Mouse (Mus musculus) lung, postnatal 0 days (tissue): ENCODE data around the gene Zfp385b. TPM values are rescaled to one million over a fixed set of nuclear protein-coding genes. Genes with fewer than 3 reads are reported as not detected.

Source experiments
- ATAC-seq: fragments of 200-750 bp; cut with Nextera tagmentation; 2 replicates; pipeline ENCODE4 v1.8.0; 2017; ENCODE audit warnings: moderate library complexity
- DNase-seq: peaks from one replicate; pipeline ENCODE4 v3.0.0-alpha.2; 2016; ENCODE audit warnings: low spot score
- H3K27ac ChIP-seq: fragments of 300-500 bp; sonication (generic); 2 replicates; pipeline ENCODE4 v1.5.1; 2014; ENCODE audit warnings: antibody characterized with exemption, mild to moderate bottlenecking, low read length, mixed read lengths
- H3K27me3 ChIP-seq: fragments of 300-500 bp; sonication (generic); replicated peaks from 2 replicates; pipeline ENCODE4 v1.6.1; 2014; ENCODE audit warnings: low read length, mixed read lengths; ENCODE audit not compliant: insufficient read depth
- H3K36me3 ChIP-seq: fragments of 300-500 bp; sonication (generic); 2 replicates; pipeline ENCODE4 v1.6.1; 2014; ENCODE audit warnings: low read length, mixed read lengths; ENCODE audit not compliant: insufficient read depth
- H3K4me1 ChIP-seq: fragments of 300-500 bp; sonication (generic); 2 replicates; pipeline ENCODE4 v1.6.1; 2014; ENCODE audit warnings: antibody characterized with exemption, low read depth, low read length, mixed read lengths; ENCODE audit not compliant: insufficient read depth
- H3K4me2 ChIP-seq: fragments of 300-500 bp; sonication (generic); replicated peaks from 2 replicates; pipeline ENCODE4 v1.6.1; 2014; ENCODE audit warnings: low read depth, mild to moderate bottlenecking, low read length, moderate library complexity, mixed read lengths
- H3K4me3 ChIP-seq: fragments of 300-500 bp; sonication (generic); 2 replicates; pipeline ENCODE4 v1.5.1; 2014; ENCODE audit warnings: low read depth, low read length
- H3K9ac ChIP-seq: fragments of 300-500 bp; sonication (generic); replicated peaks from 2 replicates; pipeline ENCODE4 v1.6.1; 2014; ENCODE audit warnings: low read depth, mild to moderate bottlenecking
- H3K9me3 ChIP-seq: fragments of 300-500 bp; sonication (generic); 2 replicates; pipeline ENCODE4 v1.6.1; 2016; ENCODE audit warnings: low read length, mixed read lengths
- CTCF ChIP-seq: IDR thresholded peaks from 2 replicates; pipeline ENCODE4 v1.5.1; 2016; ENCODE audit warnings: antibody characterized with exemption, mild to moderate bottlenecking
- EP300 ChIP-seq: IDR thresholded peaks from 2 replicates; pipeline ENCODE4 v1.6.1; 2016; ENCODE audit warnings: antibody characterized with exemption, mild to moderate bottlenecking, control low read depth
- WGBS: fragments of 180-500 bp; shearing (Covaris S2); extraction: QIAGEN DNeasy Blood & Tissue Kit; methylation state at CpG from one replicate; pipeline ENCODE4 v1.1.7; 2014; 5-methylcytosine and 5-hydroxymethylcytosine counted together
- polyA plus RNA-seq: library from polyadenylated mRNA; unstranded; fragments of >200 nt; fragmentation: Nextera tagmentation; extraction: Ambion mirVana; gene quantifications from 2 replicates; pipeline ENCODE4 v1.2.1, GENCODE M21; 2015

Gene Zfp385b
- polyA plus RNA-seq, 1 experiment from 2014 or later, result 13.9 TPM

DNA sequence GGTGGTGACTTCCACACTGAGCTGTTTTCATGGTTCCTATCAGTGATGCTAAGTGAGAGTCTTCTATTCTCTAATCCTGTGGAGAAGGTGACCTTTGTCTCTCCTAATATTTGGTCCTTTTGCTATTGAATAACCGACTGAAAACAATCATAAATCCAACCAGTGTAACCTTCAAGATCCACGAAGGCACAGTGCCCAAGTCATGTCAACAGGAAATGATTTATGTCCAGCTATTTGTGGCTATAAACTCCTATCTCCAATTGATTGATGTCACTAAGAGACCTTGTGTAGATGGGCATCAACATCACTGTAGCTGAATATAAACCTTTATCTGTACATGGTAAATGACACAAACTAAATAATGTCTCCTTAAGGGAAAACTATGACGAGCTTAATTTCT lies 187.8 kb downstream of the Zfp385b start:
- Histone ChIP-seq H3K4me2 (no peak overlapping the region), H3K27ac (no peak overlapping the region)

DNA sequence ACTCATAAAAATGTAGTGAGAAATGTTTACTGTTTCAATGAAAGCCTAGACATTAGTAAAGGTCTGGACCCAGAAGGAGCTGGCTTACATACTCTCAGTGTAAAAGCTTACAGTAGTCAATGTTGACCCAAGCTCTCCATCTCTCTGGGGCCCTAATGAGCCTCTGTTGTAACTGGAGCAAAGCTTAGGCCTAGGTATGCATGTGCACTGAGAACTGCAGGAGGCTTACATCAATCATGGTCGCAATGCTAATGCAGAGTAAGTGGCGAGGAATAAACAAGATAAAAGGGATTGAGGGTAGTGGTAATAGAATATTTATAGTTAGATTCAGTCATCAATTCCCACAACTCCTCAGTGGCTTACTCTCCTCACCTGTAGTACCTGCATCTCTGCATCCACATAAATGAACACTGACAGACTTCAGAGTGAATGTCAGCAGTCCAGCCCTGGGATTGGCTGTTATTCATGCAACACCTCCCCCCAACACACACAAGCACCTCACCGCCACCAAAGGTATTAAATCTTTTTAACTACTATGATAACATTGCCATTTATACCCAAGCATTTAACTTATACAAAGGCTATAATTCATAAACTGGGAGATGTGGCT lies 191.7 kb downstream of the Zfp385b start:
- ATAC-seq, result no peak

More for the DNA sequence above, 187.8 kb downstream of the Zfp385b start:
- WGBS, result 49% methylated on average over 3 of the region's 3 CpGs
- no peaks in the 10 kb centered on the region for H3K9me3 ChIP-seq
- H3K9ac ChIP-seq, result no peak overlapping the region
- H3K4me3 ChIP-seq, result no peak overlapping the region
- TF ChIP-seq CTCF, result no peak
- no peak for TF ChIP-seq EP300
- H3K36me3 ChIP-seq, result no peaks in the 10 kb centered on the region
- ATAC-seq (no peak), DNase-seq (no peak)
- H3K27me3 ChIP-seq, result no peaks in the 10 kb centered on the region
- no peaks in the 10 kb centered on the region for H3K4me1 ChIP-seq

DNA sequence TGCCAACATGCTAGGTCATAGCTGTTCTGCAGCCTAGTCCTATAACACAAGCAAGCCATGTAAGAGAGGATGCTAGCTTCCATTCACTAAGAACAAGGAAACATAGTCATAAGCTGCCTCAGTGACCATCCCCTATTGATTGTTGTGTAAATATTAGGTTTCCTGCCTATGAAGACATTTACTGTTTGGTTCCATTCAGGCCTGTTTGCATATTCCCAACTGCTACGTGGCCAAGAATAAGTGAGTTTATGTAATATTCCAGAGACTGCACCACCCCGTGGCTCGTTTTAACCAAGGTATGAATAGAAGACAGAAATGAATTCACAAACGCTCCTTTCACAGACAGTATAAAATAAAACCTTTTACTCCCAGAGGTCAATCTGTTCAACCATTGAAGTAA lies 200.8 kb downstream of the Zfp385b start:
- H3K9me3 ChIP-seq, result no peaks in the 10 kb centered on the region
- no peaks in the 10 kb centered on the region for H3K36me3 ChIP-seq
- H3K27ac ChIP-seq, result no peak overlapping the region
- H3K9ac ChIP-seq, result no peak overlapping the region
- DNase-seq (no peak), ATAC-seq (no peak)
- no peaks in the 10 kb centered on the region for H3K4me1 ChIP-seq
- no peak overlapping the region for H3K4me3 ChIP-seq
- no peak for TF ChIP-seq EP300
- TF ChIP-seq CTCF, result no peak
- no peak overlapping the region for H3K4me2 ChIP-seq
- no peaks in the 10 kb centered on the region for H3K27me3 ChIP-seq
- 76% methylated on average over 4 of the region's 4 CpGs for WGBS

More for the DNA sequence above, 191.7 kb downstream of the Zfp385b start:
- no peak overlapping the region for H3K4me2 ChIP-seq
- no peak overlapping the region for H3K27ac ChIP-seq
- H3K9ac ChIP-seq, result no peak overlapping the region
- no peaks in the 10 kb centered on the region for H3K36me3 ChIP-seq
- DNase-seq, result no peak
- no peak for TF ChIP-seq CTCF
- TF ChIP-seq EP300, result no peak
- WGBS, result 51% methylated on average over 3 of the region's 3 CpGs
- no peaks in the 10 kb centered on the region for H3K4me1 ChIP-seq
- no peak overlapping the region for H3K4me3 ChIP-seq
- H3K9me3 ChIP-seq, result no peaks in the 10 kb centered on the region
- no peaks in the 10 kb centered on the region for H3K27me3 ChIP-seq

DNA sequence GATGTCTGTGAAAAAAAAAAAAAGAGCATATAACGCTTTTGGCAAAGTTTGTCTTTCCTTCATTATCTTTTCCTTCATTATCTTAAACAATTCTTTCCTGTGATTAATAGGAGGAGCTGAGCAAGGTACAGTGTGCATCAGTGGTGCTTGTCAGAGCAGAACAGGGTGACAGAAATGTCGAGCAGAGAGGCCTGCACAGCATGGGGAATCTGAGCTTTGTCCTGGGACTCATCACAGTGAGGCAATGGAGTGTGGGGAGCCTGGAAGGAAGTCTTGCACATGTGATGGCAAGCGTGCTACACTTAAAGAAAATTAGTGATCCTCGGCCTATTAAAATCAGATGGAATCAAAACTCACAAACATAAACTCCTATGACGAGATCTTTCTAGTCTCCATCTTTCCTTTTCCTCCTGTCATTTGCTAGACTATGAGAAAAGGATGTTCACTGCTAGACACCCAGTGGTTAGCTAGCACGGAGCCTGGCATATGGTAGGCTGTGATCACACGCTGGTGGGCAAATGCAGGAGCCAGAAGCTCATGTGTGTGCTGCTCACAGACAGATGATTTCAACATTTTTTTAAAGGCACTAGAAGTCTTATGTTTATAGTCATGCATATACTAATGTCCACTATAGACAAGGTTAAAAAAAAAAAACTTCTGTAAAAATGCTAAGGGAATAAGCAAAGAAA lies 209.0 kb downstream of the Zfp385b start:
- 74% methylated on average over 7 of the region's 7 CpGs for whole genome bisulfite sequencing
- ATAC-seq, result no peak
- H3K9ac ChIP-seq, result no peak overlapping the region

DNA sequence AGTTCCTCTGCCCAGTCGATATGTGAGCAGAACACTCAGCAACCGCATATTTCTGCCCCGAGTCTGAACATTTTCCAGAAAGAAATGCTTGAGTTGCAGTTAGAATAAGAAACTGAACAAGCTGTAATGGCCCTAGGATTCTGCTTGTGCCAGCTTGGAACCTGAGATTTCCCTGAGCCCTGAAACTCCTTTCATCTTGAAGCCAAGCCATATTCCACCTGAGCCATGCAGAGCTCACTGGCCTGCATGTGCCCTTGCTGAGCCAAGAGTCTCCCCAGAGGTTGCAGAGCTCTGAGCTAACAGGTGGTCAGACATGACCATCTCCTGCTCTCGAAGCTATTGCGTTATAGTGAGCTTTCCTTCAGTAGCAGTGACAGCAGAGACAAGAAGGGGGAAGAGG lies 210.0 kb downstream of the Zfp385b start:
- H3K9ac ChIP-seq, result no peak overlapping the region
- DNase-seq (no peak), ATAC-seq (no peak)
- no peak overlapping the region for H3K4me2 ChIP-seq
- H3K27ac ChIP-seq, result no peak overlapping the region
- no peaks in the 10 kb centered on the region for H3K4me1 ChIP-seq
- 62% methylated on average over 5 of the region's 5 CpGs for WGBS
- H3K4me3 ChIP-seq, result no peak overlapping the region
- no peak for TF ChIP-seq EP300
- no peak for TF ChIP-seq CTCF
- H3K36me3 ChIP-seq, result no peaks in the 10 kb centered on the region
- no peaks in the 10 kb centered on the region for H3K9me3 ChIP-seq
- no peaks in the 10 kb centered on the region for H3K27me3 ChIP-seq

More for the DNA sequence above, 209.0 kb downstream of the Zfp385b start:
- H3K9me3 ChIP-seq, result no peaks in the 10 kb centered on the region
- no peak for DNase-seq
- no peaks in the 10 kb centered on the region for H3K27me3 ChIP-seq
- no peak overlapping the region for H3K4me2 ChIP-seq
- H3K4me1 ChIP-seq, result no peaks in the 10 kb centered on the region
- no peak for TF ChIP-seq EP300
- TF ChIP-seq CTCF, result no peak
- H3K4me3 ChIP-seq, result no peak overlapping the region
- H3K36me3 ChIP-seq, result no peaks in the 10 kb centered on the region
- no peak overlapping the region for H3K27ac ChIP-seq

DNA sequence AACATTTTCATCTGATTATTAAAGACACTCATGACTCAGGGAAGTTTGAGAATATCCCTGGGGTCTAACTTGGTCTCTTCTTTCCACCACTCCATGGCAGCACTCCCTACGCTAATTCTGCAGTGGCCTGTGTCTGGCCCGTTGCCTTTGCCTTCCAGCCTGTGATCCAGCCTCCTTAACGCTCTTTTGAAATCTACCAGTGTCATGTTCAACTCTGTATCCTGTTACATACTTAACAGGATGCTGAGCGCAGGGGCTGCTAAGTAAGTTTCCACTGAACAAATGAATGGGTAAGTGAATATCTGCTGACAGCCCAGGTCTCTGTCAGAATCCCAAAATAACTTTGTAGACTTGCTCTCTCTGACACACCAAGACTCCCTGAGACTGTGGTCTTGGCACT lies 210.8 kb downstream of the Zfp385b start:
- no peak for TF ChIP-seq EP300
- no peak for TF ChIP-seq CTCF
- 56% methylated on average over 4 of the region's 4 CpGs for WGBS
- H3K36me3 ChIP-seq, result no peaks in the 10 kb centered on the region
- H3K4me2 ChIP-seq, result no peak overlapping the region
- H3K4me3 ChIP-seq, result no peak overlapping the region
- DNase-seq, result no peak
- H3K27ac ChIP-seq, result no peak overlapping the region
- H3K9ac ChIP-seq, result no peak overlapping the region
- no peak for ATAC-seq
- H3K27me3 ChIP-seq, result no peaks in the 10 kb centered on the region
- no peaks in the 10 kb centered on the region for H3K9me3 ChIP-seq
- no peaks in the 10 kb centered on the region for H3K4me1 ChIP-seq
